ENCODE assay signal across 9 mouse cellular contexts in genomic region chr19:42255438-42255783, GRCm38 (mm10). TPM values are rescaled to one million over a fixed set of nuclear protein-coding genes. Genes with fewer than 3 reads are reported as not detected.
DNase-seq lines count a peak whose midpoint lies in the region; TF ChIP-seq lines count a peak whose summit lies in the region.
"Had no signal": no experiment of that assay in that cellular context is flagged by ENCODE, and none has a peak within 500 bp of the region (broad histone marks: within the 10 kb centered on the region; RNA-seq: fewer than 3 reads in every experiment).

No protein-coding gene starts in this region.

- 2% methylated on average over 20 of the region's 23 CpGs for WGBS in olfactory bulb, adult 2 months
- 2% methylated on average over 8 of the region's 23 CpGs for WGBS in lung, adult 2 months

- no peak overlapping the region for H3K27ac ChIP-seq in testis, adult 2 months (ENCODE audit: control insufficient read depth, insufficient read depth, low read depth, low read length)
- H3K27ac ChIP-seq in olfactory bulb, adult 2 months (ENCODE audit: insufficient read depth, low read depth, low read length), result peak overlapping the region; percentile 47

- no peak for TF ChIP-seq CTCF in testis, adult 2 months (IDR thresholded peaks at IDR 0.05; ENCODE audit: control insufficient read depth, insufficient read depth, insufficient replicate concordance, low read depth, low read length)
- TF ChIP-seq CTCF in olfactory bulb, adult 2 months (IDR thresholded peaks at IDR 0.05; ENCODE audit: insufficient read depth, low read depth, low read length), result peak; percentile 18; the same call in 1 of the 2 replicates
- no peak for TF ChIP-seq CTCF in lung, adult 2 months (IDR thresholded peaks at IDR 0.05; ENCODE audit: insufficient read depth, low read length)

- no peaks in the 10 kb centered on the region for H3K27me3 ChIP-seq in testis, adult 2 months (ENCODE audit: control insufficient read depth, insufficient read depth, low read length)

- intact Hi-C loops in left cerebral cortex, postnatal 4 days (cut with DNase I), result no loop called here

- H3K4me1 ChIP-seq in testis, adult 2 months (ENCODE audit: control insufficient read depth, insufficient read depth, low read length), result peaks cover 4% of the 10 kb centered on the region
- peaks cover 25% of the 10 kb centered on the region for H3K4me1 ChIP-seq in olfactory bulb, adult 2 months (ENCODE audit: control insufficient read depth, insufficient read depth, low read length)
- H3K4me1 ChIP-seq in lung, adult 2 months (ENCODE audit: control insufficient read depth, insufficient read depth, low read length), result no peaks in the 10 kb centered on the region

- DNase-seq in adrenal gland, postnatal 14 days, result peak; percentile 31
- DNase-seq in adrenal gland, adult 2 months, result no peak
- DNase-seq in testis, postnatal 10 days (ENCODE audit: low spot score), result no peak
- DNase-seq in left cerebral cortex, postnatal 4 days, result peak; percentile 26
- DNase-seq in urinary bladder, adult 2 months (ENCODE audit: low spot score), result no peak
- no peak for DNase-seq in lung, adult 2 months

- peak overlapping the region; percentile 42; the same call in 1 of the 2 replicates for H3K4me3 ChIP-seq in testis, adult 2 months (ENCODE audit: control insufficient read depth, low read depth, low read length)
- H3K4me3 ChIP-seq in olfactory bulb, adult 2 months (ENCODE audit: insufficient read depth, low read depth, low read length), result peak overlapping the region; percentile 51
- H3K4me3 ChIP-seq in lung, adult 2 months (replicated peaks; ENCODE audit: extremely low read depth, low read depth, low read length), result no peak overlapping the region

- H3K36me3 ChIP-seq in testis, adult 2 months (ENCODE audit: control insufficient read depth, insufficient read depth, low read length), result no peaks in the 10 kb centered on the region

- no peak for TF ChIP-seq POLR2A in testis, adult 2 months (IDR thresholded peaks at IDR 0.05; ENCODE audit: control insufficient read depth, low read depth, low read length)
- TF ChIP-seq POLR2A in olfactory bulb, adult 2 months (IDR thresholded peaks at IDR 0.05; ENCODE audit: insufficient read depth, low read depth, low read length), result 0 out of 2 replicates have a peak, but pooled peaks have one; percentile 21
- no peak for TF ChIP-seq POLR2A in lung, adult 2 months (IDR thresholded peaks at IDR 0.05; ENCODE audit: borderline replicate concordance, extremely low read depth, low read depth, low read length)

RNA-seq across cellular contexts. Expression of gene Golga7b, which starts 8.0 kb away (rescaled TPM):
- 0.78 and 1.9 TPM in 2 replicates for total RNA-seq in adrenal gland, postnatal 14 days (2021)
- 1 to 10 TPM in 1 of 2 experiments, under 1 TPM in 1; 0.69 to 1.3 TPM for total RNA-seq in adrenal gland, adult 2 months (2021)
- polyA plus RNA-seq in adrenal gland, adult 2 months (2012; rRNA removed), result 1.1 and 2.8 TPM in 2 replicates
- 6.7 and 8.7 TPM in 2 replicates for polyA plus RNA-seq in testis, adult 2 months (2012; rRNA removed)
- 10 to 100 TPM; 87.4 to 88.9 TPM for total RNA-seq in left cerebral cortex, postnatal 4 days (2021)
- not detected in 2 replicates for polyA plus RNA-seq in olfactory bulb, adult 2 months (2012; ENCODE audit: insufficient read depth, insufficient read length, low replicate concordance, missing spikeins)
- 0.10 TPM in 2 replicates for polyA plus RNA-seq in urinary bladder, adult 2 months (2012; rRNA removed)
- 0.08 and 0.30 TPM in 2 replicates for polyA plus RNA-seq in lung, adult 2 months (2012; rRNA removed)
- total RNA-seq: liver, adult 2 months had no signal
- polyA plus RNA-seq: liver, adult 2 months had no signal

RNA-seq across cellular contexts. Expression of gene Sfrp5, which starts 53.4 kb away (rescaled TPM):
- total RNA-seq in adrenal gland, postnatal 14 days (2021), result 4.3 and 4.9 TPM in 2 replicates
- total RNA-seq in adrenal gland, adult 2 months (2021), result 1 to 10 TPM; 2.7 to 3.9 TPM
- 11.5 and 22.6 TPM in 2 replicates for polyA plus RNA-seq in adrenal gland, adult 2 months (2012; rRNA removed)
- polyA plus RNA-seq in testis, adult 2 months (2012; rRNA removed), result 0.10 TPM in 1 of 2 replicates, not detected in the other
- total RNA-seq in left cerebral cortex, postnatal 4 days (2021), result 1 to 10 TPM in 1 of 2 experiments, under 1 TPM in 1; 0.92 to 1.6 TPM
- polyA plus RNA-seq in olfactory bulb, adult 2 months (2012; ENCODE audit: insufficient read depth, insufficient read length, low replicate concordance, missing spikeins), result not detected in 2 replicates
- polyA plus RNA-seq in urinary bladder, adult 2 months (2012; rRNA removed), result 10.3 and 12.0 TPM in 2 replicates
- polyA plus RNA-seq in lung, adult 2 months (2012; rRNA removed), result 4.9 and 9.4 TPM in 2 replicates
- total RNA-seq: liver, adult 2 months had no signal
- polyA plus RNA-seq: liver, adult 2 months had no signal

Comparison
In these comparisons a context has a peak if more than half of its experiments do, and no peak if none do; other contexts are left out.
1. DNase-seq: peak in adrenal gland, postnatal 14 days (single experiment) and left cerebral cortex, postnatal 4 days (single experiment); none in adrenal gland, adult 2 months (single experiment), testis, postnatal 10 days (single experiment), urinary bladder, adult 2 months (single experiment) and lung, adult 2 months (single experiment).